Mouse (Mus musculus): ENCODE data around the gene Odf3b. TPM values are rescaled to one million over a fixed set of nuclear protein-coding genes. Genes with fewer than 3 reads are reported as not detected.

The Odf3b gene
- polyA plus RNA-seq, 1 experiment from 2014 or later = 5.4 TPM

DNA sequence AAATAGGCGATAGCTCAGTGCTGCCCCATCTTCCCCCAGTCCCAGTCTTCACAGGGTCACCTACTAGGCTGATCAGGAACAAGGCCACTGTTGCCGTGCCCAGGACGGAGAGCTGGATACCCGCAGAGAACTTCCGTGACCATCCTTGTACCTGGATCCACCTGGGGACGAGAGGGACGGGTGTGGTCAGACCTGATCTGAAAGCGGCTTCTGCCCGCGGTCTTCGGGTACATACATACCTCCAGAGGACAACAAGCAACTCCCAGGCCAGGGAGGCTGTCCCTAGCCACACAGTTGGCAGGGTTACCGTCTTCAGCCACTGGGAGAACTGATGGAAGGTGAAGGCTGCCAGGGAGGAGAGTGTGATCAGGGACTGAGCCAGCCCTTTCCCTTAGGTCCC lies 26.3 kb downstream of the Odf3b start:
- Histone ChIP-seq H3K4me3 (ENCODE audit: low read length) (no peak overlapping the region), H3K27ac (ENCODE audit: low read depth, low read length) (no peak overlapping the region), H3K9me3 (ENCODE audit: control insufficient read depth, low read length) (no peaks in the 10 kb centered on the region), H3K4me2 (ENCODE audit: low read length) (no peak overlapping the region), H3K27me3 (replicated peaks; ENCODE audit: control insufficient read depth, insufficient read depth, low read length) (no peaks in the 10 kb centered on the region), H3K9ac (ENCODE audit: low read depth, low read length) (no peak overlapping the region), H3K4me1 (ENCODE audit: control insufficient read depth, insufficient read depth, low read depth, low read length) (peaks cover 23% of the 10 kb centered on the region), H3K36me3 (ENCODE audit: control insufficient read depth, insufficient read depth, low read length) (peaks cover 25% of the 10 kb centered on the region)
- 98% methylated on average over 12 of the region's 12 CpGs for WGBS
- no peak for ATAC-seq

DNA sequence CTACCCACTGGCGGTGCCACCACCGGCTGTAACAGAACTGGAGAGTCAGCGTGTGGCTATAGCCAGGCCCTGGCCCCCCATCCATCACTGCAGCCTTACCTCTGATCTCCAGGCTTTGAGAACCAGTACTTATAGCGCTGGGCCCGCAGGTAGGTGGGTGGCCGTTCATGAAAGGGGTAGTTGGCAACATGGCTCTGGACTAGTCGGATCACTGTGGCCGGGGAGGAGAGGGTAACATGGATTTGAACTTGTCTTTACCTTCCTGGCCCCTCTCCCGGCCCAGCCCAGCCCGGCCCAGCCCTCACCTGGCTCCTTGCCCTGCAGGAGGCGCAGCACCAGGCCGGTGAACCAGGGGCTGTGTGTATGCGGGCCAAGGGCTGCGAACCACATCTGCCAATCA lies 27.0 kb downstream of the Odf3b start:
- Histone ChIP-seq H3K4me3 (ENCODE audit: low read length) (no peak overlapping the region), H3K27ac (ENCODE audit: low read depth, low read length) (no peak overlapping the region), H3K4me2 (ENCODE audit: low read length) (no peak overlapping the region), H3K9me3 (ENCODE audit: control insufficient read depth, low read length) (no peaks in the 10 kb centered on the region), H3K9ac (ENCODE audit: low read depth, low read length) (no peak overlapping the region), H3K27me3 (replicated peaks; ENCODE audit: control insufficient read depth, insufficient read depth, low read length) (no peaks in the 10 kb centered on the region), H3K36me3 (ENCODE audit: control insufficient read depth, insufficient read depth, low read length) (peaks cover 25% of the 10 kb centered on the region), H3K4me1 (ENCODE audit: control insufficient read depth, insufficient read depth, low read depth, low read length) (peaks cover 17% of the 10 kb centered on the region)
- no peak for ATAC-seq
- WGBS = 96% methylated on average over 14 of the region's 14 CpGs

DNA sequence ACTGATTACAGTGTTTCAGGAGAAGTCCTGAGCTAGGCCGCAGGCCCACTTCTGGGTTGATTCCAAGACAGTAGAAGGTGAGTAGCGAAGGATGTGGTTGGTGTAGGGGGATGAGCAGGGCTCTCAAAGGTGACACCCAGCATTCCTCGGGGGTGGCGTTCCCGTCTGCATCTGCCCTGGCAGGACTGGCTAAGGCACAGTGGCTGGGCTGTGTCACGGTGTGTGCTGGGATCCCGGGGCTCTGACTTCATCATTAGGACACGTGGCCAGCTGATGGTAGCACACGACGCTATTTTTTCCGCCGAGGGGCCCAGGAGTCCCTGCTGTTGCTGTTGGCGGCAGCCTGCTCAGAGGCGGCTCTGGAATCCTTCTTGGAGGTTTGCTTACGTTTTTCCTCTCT lies 27.8 kb downstream of the Odf3b start:
- no peaks in the 10 kb centered on the region for H3K27me3 ChIP-seq (replicated peaks; ENCODE audit: control insufficient read depth, insufficient read depth, low read length)
- peaks cover 10% of the 10 kb centered on the region for H3K4me1 ChIP-seq (ENCODE audit: control insufficient read depth, insufficient read depth, low read depth, low read length)
- H3K9ac ChIP-seq (ENCODE audit: low read depth, low read length) = no peak overlapping the region
- no peak for ATAC-seq
- no peak overlapping the region for H3K4me2 ChIP-seq (ENCODE audit: low read length)
- no peak overlapping the region for H3K4me3 ChIP-seq (ENCODE audit: low read length)
- H3K36me3 ChIP-seq (ENCODE audit: control insufficient read depth, insufficient read depth, low read length) = peaks cover 25% of the 10 kb centered on the region
- H3K27ac ChIP-seq (ENCODE audit: low read depth, low read length) = no peak overlapping the region
- H3K9me3 ChIP-seq (ENCODE audit: control insufficient read depth, low read length) = no peaks in the 10 kb centered on the region
- whole genome bisulfite sequencing = 90% methylated on average over 15 of the region's 15 CpGs

DNA sequence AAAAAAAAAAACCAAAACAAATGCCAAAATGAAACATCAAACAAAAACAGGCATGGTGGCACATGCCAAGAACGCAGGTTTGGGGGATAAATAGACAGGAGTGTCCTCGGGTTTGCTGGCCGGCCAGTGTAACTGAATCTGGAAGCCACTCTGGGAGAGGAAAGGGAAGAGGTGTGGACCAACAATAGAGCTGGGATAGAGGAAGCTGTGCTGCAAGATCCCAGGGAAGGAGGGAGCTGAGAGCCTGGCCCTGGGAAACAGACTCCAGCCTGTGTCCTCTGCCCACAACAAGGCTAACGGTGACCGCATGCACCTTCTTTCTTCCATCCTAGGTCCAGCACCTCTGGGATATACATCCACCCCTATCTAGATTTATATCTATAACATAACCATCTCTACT lies 28.6 kb downstream of the Odf3b start:
- no peak for ATAC-seq

DNA sequence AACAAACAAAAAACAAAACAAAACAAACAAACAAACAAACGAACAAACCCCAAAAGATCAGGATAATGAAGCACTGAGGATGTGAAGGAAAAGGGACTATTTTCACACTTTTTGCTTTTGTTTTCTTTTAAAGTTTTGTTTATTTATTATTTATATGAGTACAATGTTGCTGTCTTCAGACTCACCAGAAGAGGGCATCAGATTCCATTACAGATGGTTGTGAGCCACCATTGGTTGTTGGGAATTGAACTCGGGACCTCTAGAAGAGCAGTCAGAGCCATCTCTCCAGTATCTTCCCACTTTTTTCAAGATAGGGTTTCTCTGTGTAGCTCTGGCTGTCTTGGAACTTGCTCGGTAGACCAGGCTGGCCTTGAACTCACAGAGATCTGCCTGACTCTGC lies 35.8 kb downstream of the Odf3b start:
- no peaks in the 10 kb centered on the region for H3K36me3 ChIP-seq (ENCODE audit: control insufficient read depth, insufficient read depth, low read length)
- H3K4me1 ChIP-seq (ENCODE audit: control insufficient read depth, insufficient read depth, low read depth, low read length) = no peaks in the 10 kb centered on the region
- no peak overlapping the region for H3K4me2 ChIP-seq (ENCODE audit: low read length)
- H3K27ac ChIP-seq (ENCODE audit: low read depth, low read length) = no peak overlapping the region
- no peak for ATAC-seq
- no peaks in the 10 kb centered on the region for H3K27me3 ChIP-seq (replicated peaks; ENCODE audit: control insufficient read depth, insufficient read depth, low read length)
- no peaks in the 10 kb centered on the region for H3K9me3 ChIP-seq (ENCODE audit: control insufficient read depth, low read length)
- H3K9ac ChIP-seq (ENCODE audit: low read depth, low read length) = no peak overlapping the region
- no peak overlapping the region for H3K4me3 ChIP-seq (ENCODE audit: low read length)
- 91% methylated on average over 3 of the region's 3 CpGs for WGBS

More for the DNA sequence above, 28.6 kb downstream of the Odf3b start:
- 83% methylated on average over 5 of the region's 5 CpGs for WGBS
- no peak overlapping the region for H3K4me3 ChIP-seq (ENCODE audit: low read length)
- peaks cover 10% of the 10 kb centered on the region for H3K4me1 ChIP-seq (ENCODE audit: control insufficient read depth, insufficient read depth, low read depth, low read length)
- no peak overlapping the region for H3K27ac ChIP-seq (ENCODE audit: low read depth, low read length)
- H3K4me2 ChIP-seq (ENCODE audit: low read length) = no peak overlapping the region
- peaks cover 25% of the 10 kb centered on the region for H3K36me3 ChIP-seq (ENCODE audit: control insufficient read depth, insufficient read depth, low read length)
- no peak overlapping the region for H3K9ac ChIP-seq (ENCODE audit: low read depth, low read length)
- no peaks in the 10 kb centered on the region for H3K27me3 ChIP-seq (replicated peaks; ENCODE audit: control insufficient read depth, insufficient read depth, low read length)
- no peaks in the 10 kb centered on the region for H3K9me3 ChIP-seq (ENCODE audit: control insufficient read depth, low read length)

DNA sequence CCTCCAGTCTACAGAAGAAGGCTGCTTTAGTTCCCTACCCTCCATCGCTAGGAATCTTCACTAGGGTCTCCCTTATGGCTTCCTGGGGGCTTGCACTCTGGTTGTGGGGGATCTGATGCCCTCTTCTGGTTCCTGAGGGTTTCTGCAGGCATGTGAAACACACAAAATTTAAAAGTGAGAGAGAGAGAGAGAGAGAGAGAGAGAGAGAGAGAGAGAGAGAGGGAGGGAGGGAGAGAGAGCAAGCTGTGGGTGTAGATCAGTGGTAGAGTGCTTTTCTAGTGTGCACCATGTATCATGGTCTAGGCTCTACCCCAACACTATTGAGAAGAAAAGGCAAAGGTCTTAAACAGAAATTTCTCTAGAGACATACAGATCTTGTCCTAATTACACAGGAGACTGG lies 37.4 kb downstream of the Odf3b start:
- Histone ChIP-seq H3K9me3 (ENCODE audit: control insufficient read depth, low read length) (no peaks in the 10 kb centered on the region), H3K36me3 (ENCODE audit: control insufficient read depth, insufficient read depth, low read length) (no peaks in the 10 kb centered on the region), H3K27me3 (replicated peaks; ENCODE audit: control insufficient read depth, insufficient read depth, low read length) (no peaks in the 10 kb centered on the region), H3K27ac (ENCODE audit: low read depth, low read length) (no peak overlapping the region), H3K4me1 (ENCODE audit: control insufficient read depth, insufficient read depth, low read depth, low read length) (no peaks in the 10 kb centered on the region), H3K9ac (ENCODE audit: low read depth, low read length) (no peak overlapping the region), H3K4me3 (ENCODE audit: low read length) (no peak overlapping the region), H3K4me2 (ENCODE audit: low read length) (no peak overlapping the region)
- 45% methylated on average over 1 of the region's 1 CpGs for WGBS
- no peak for ATAC-seq

DNA sequence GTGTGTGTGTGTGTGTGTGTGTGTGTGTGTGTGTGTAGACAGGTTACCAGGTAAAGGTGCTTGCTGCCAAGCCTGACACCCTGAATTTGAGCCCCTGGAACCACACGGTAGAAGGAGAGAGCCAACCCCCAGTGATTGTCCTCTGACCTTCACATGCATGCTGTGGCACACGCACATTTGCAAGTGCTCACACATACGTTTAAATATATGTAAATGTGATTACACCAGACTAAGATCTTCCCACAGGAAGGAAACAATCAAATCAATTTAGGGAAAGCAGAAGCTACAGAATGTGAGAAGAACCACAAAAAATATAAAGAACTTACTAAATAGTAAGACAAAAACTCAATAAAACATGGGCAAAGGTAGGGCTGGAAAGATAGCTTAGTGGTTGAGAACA lies 38.9 kb downstream of the Odf3b start:
- no peaks in the 10 kb centered on the region for H3K36me3 ChIP-seq (ENCODE audit: control insufficient read depth, insufficient read depth, low read length)
- H3K27me3 ChIP-seq (replicated peaks; ENCODE audit: control insufficient read depth, insufficient read depth, low read length) = no peaks in the 10 kb centered on the region
- H3K9me3 ChIP-seq (ENCODE audit: control insufficient read depth, low read length) = no peaks in the 10 kb centered on the region
- H3K27ac ChIP-seq (ENCODE audit: low read depth, low read length) = no peak overlapping the region
- no peak overlapping the region for H3K9ac ChIP-seq (ENCODE audit: low read depth, low read length)
- no peak overlapping the region for H3K4me3 ChIP-seq (ENCODE audit: low read length)
- no peak overlapping the region for H3K4me2 ChIP-seq (ENCODE audit: low read length)
- WGBS = 89% methylated on average over 3 of the region's 3 CpGs
- no peaks in the 10 kb centered on the region for H3K4me1 ChIP-seq (ENCODE audit: control insufficient read depth, insufficient read depth, low read depth, low read length)
- no peak for ATAC-seq

DNA sequence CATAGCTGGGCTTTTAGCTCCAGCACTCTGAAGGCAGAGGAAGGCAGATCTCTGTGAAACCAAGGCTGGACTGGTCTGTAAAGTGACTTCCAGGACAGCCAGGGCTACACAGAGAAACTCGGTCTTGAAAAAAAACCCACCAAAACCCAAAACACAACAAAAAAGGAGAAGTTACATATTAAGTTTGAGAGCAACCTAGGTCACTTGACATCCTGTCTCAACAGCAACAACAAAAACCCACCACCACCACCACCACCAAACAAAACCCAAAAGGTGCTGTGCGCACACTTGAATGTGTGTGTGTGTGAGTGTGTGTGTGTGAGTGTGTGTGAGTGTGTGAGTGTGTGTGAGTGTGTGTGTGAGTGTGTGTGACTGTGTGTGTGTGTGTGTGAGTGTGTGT lies 39.4 kb downstream of the Odf3b start:
- H3K9me3 ChIP-seq (ENCODE audit: control insufficient read depth, low read length) = no peaks in the 10 kb centered on the region
- H3K27ac ChIP-seq (ENCODE audit: low read depth, low read length) = no peak overlapping the region
- no peaks in the 10 kb centered on the region for H3K27me3 ChIP-seq (replicated peaks; ENCODE audit: control insufficient read depth, insufficient read depth, low read length)
- H3K4me2 ChIP-seq (ENCODE audit: low read length) = no peak overlapping the region
- 92% methylated on average over 2 of the region's 2 CpGs for WGBS
- H3K4me3 ChIP-seq (ENCODE audit: low read length) = no peak overlapping the region
- no peak overlapping the region for H3K9ac ChIP-seq (ENCODE audit: low read depth, low read length)
- ATAC-seq = no peak
- no peaks in the 10 kb centered on the region for H3K36me3 ChIP-seq (ENCODE audit: control insufficient read depth, insufficient read depth, low read length)
- H3K4me1 ChIP-seq (ENCODE audit: control insufficient read depth, insufficient read depth, low read depth, low read length) = no peaks in the 10 kb centered on the region

DNA sequence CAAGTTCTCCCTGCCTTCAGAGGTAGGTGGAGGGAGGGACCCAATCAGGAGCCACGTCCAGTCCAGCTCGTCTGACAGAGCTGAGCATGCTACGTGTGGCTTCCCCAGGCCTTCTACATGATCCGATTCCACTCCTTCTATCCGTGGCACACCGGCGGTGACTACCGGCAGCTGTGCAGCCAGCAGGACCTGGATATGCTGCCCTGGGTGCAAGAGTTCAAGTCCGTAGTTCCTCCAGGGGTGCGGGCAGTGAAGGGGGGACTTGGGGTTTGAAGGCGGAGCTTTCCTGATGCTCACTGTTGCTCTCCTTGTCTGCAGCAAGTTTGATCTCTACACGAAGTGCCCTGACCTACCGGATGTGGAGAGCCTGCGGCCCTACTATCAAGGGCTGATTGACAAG lies 42.7 kb downstream of the Odf3b start:
- Histone ChIP-seq H3K27ac (ENCODE audit: low read depth, low read length) (no peak overlapping the region), H3K4me3 (ENCODE audit: low read length) (no peak overlapping the region), H3K9me3 (ENCODE audit: control insufficient read depth, low read length) (no peaks in the 10 kb centered on the region), H3K36me3 (ENCODE audit: control insufficient read depth, insufficient read depth, low read length) (no peaks in the 10 kb centered on the region), H3K27me3 (replicated peaks; ENCODE audit: control insufficient read depth, insufficient read depth, low read length) (no peaks in the 10 kb centered on the region), H3K4me1 (ENCODE audit: control insufficient read depth, insufficient read depth, low read depth, low read length) (no peaks in the 10 kb centered on the region), H3K9ac (ENCODE audit: low read depth, low read length) (no peak overlapping the region), H3K4me2 (ENCODE audit: low read length) (no peak overlapping the region)
- no peak for ATAC-seq
- 93% methylated on average over 14 of the region's 14 CpGs for WGBS
